Mouse (Mus musculus) lung, postnatal 25 days (tissue): Measurements from ENCODE around the gene Zfp747.

Experiments used
- DNase-seq: peaks from one replicate; pipeline ENCODE4 v3.0.0; 2022; ENCODE audit warnings: low spot score

Gene Zfp747

DNA sequence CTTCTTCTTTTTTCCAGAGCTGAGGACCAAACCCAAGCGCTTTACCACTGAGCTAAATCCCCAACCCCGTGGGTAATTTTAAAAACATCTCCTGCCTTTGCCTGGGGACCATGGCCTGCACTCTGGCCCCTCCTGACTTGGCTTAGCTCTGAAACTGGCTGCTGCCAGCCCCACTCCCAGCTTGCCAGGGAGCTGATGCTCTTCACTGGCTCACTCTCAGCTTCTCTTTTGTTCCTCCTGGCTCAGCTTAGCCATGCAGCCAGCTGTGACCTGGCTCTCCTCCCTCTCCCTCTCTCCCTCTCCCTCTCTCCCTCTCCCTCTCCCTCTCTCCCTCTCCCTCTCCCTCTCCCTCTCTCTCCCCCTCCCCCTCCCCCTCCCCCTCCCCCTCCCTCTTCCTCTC, 49.2 kb downstream of the Zfp747 start:
- DNase-seq: peak; percentile 32

GRCm38 (mm10) chr7:127325550-127325949, 50.3 kb downstream of the Zfp747 start:
- DNase-seq: no peak

DNA sequence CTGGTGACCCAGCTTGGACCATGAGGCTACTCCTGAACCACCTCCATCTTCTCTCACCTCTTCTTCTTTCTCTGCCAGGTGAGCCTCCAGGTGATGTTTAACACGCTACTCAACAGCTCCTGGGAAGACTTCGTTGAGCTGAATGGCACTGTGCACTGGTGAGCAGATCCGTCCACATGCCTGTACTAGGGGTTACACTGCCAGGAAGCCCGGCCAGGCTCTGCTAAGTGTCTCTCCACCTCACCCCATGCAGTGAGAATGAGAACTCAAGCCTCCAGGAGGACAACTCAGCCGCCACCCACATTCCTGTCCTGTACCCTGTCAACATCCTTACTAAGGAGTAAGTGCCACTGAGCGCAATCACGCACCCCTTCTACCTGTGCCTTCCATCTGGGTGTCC, 50.9 kb downstream of the Zfp747 start:
- no peak for DNase-seq
